Mouse (Mus musculus) liver, embryonic 14.5 days (tissue): Measurements from ENCODE around the gene Dhrs7.

Experiments
- CTCF ChIP-seq: IDR thresholded peaks from 2 replicates; pipeline ENCODE4 v1.5.1; 2016; ENCODE audit warnings: antibody characterized with exemption, low read depth, control low read depth
- EP300 ChIP-seq: IDR thresholded peaks from 2 replicates; pipeline ENCODE4 v1.6.1; 2016; ENCODE audit warnings: antibody characterized with exemption, low read depth

DNA sequence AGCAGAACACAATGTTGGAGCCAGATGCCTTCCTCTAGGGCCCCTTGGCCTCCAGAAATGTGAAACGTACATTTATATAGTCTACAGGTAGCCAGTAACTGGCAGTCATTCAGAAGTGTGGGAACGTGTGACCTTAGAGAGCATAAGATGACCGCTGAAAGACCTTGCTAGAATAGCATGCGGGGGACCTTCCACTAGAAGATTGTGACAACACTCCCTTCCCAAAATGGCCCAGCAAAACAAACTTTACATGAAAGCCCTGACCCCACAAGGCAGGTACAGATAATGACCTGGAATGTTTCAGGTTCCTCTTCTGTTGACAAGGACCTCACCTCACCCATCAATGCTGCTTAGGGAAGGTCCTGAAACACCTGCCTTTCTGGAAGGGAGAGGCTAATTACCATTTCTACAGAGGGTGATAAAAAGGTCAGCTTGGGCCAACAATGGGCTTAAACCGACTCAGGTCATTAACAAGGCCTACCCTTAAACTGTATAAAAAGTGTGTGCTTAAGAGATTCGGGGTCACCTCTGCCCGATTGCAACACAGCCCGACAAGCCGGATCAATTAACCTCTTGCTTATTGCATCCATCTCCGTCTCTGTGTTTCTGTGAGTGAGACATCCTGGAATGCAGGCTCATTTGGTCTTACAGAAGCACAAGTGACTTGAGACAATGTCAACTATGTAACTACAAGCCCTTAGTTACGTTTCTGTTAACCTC, 14.9 kb downstream of the Dhrs7 start, which contains the start of gene Gm4756:
- TF ChIP-seq CTCF (no peak), EP300 (no peak)
